Mouse (Mus musculus) thymus, adult 2 months (tissue): ENCODE data around the gene Ric1. TPM values are rescaled to one million over a fixed set of nuclear protein-coding genes. Genes with fewer than 3 reads are reported as not detected.
"Not testable (repeated sequence)": the region's sequence is repeated elsewhere in the genome, so short reads cannot be mapped to it uniquely, and the experiment has no call there.

Source experiments
- DNase-seq: peaks from one replicate; pipeline ENCODE4 v3.0.0; 2021
- H3K27ac ChIP-seq: fragments of 200-500 bp; 2 replicates; pipeline ENCODE4 v1.5.1; 2012; ENCODE audit warnings: low read length, control low read depth; ENCODE audit not compliant: control insufficient read depth, insufficient read depth
- H3K27me3 ChIP-seq: fragments of 200-500 bp; 2 replicates; pipeline ENCODE4 v1.6.1; 2012; ENCODE audit warnings: mild to moderate bottlenecking, low read length, moderate library complexity, mixed read lengths; ENCODE audit not compliant: control insufficient read depth, insufficient read depth
- H3K36me3 ChIP-seq: fragments of 200-500 bp; 2 replicates; pipeline ENCODE4 v1.6.1; 2012; ENCODE audit warnings: mild to moderate bottlenecking, low read length, moderate library complexity; ENCODE audit not compliant: control insufficient read depth, insufficient read depth
- H3K4me1 ChIP-seq: fragments of 200-500 bp; replicated peaks from 2 replicates; pipeline ENCODE4 v1.6.1; 2012; ENCODE audit warnings: low read length; ENCODE audit not compliant: control insufficient read depth, insufficient read depth
- H3K4me3 ChIP-seq: fragments of 200-500 bp; 2 replicates; pipeline ENCODE4 v1.5.1; 2012; ENCODE audit warnings: mild to moderate bottlenecking, low read length, control low read depth, moderate library complexity; ENCODE audit not compliant: control insufficient read depth, insufficient read depth
- CTCF ChIP-seq: fragments of 200-500 bp; IDR thresholded peaks from 2 replicates; pipeline ENCODE4 v1.5.1; 2012; ENCODE audit warnings: mild to moderate bottlenecking, control low read depth, low read length, moderate library complexity, borderline replicate concordance; ENCODE audit not compliant: control insufficient read depth, poor library complexity, insufficient read depth; ENCODE audit errors: extremely low read depth
- POLR2A ChIP-seq: fragments of 200-500 bp; IDR thresholded peaks from 2 replicates; pipeline ENCODE4 v1.6.1; 2012; ENCODE audit warnings: mild to moderate bottlenecking, low read length, control low read depth, moderate library complexity; ENCODE audit not compliant: control insufficient read depth, poor library complexity, insufficient read depth; ENCODE audit errors: extremely low read depth
- WGBS: fragments of 180-500 bp; shearing (Covaris S2); methylation state at CpG from one replicate; pipeline ENCODE4 v1.1.7; 2018; 5-methylcytosine and 5-hydroxymethylcytosine counted together
- polyA plus RNA-seq: library from polyadenylated mRNA; depleted of rRNA; stranded (reverse); fragments of >200 nt; gene quantifications from 2 replicates; pipeline ENCODE4 v1.2.3, GENCODE M21; 2012

The Ric1 gene
- polyA plus RNA-seq, 1 experiment = 19.4 TPM

DNA sequence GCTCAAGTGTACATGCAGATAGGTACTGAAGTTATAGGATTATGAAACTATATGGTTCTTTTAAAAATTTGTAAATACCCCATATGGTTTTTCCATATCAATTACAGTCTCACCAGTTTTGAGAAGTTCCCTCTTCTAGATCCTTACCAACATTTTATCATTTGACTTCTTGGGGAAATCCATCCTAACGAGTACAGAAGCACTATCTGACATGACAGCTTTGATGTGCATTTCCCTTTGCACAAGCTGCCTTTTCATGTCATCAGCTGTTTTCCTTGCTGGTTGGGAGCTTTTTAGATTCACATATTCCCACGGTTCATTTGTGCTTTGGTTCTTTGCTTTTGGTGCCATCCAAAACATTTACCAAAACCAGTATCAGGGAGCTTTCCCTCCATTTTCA lies 6.5 kb downstream of the Ric1 start:
- 49% methylated on average over 2 of the region's 2 CpGs for WGBS
- no peak overlapping the region for H3K4me3 ChIP-seq
- H3K27ac ChIP-seq = no peak overlapping the region
- no peak for DNase-seq
- H3K27me3 ChIP-seq = no peaks in the 10 kb centered on the region
- no peak for TF ChIP-seq CTCF
- TF ChIP-seq POLR2A = no peak
- no peaks in the 10 kb centered on the region for H3K4me1 ChIP-seq
- H3K36me3 ChIP-seq = peaks cover 4% of the 10 kb centered on the region; the same call in 1 of the 2 replicates

DNA sequence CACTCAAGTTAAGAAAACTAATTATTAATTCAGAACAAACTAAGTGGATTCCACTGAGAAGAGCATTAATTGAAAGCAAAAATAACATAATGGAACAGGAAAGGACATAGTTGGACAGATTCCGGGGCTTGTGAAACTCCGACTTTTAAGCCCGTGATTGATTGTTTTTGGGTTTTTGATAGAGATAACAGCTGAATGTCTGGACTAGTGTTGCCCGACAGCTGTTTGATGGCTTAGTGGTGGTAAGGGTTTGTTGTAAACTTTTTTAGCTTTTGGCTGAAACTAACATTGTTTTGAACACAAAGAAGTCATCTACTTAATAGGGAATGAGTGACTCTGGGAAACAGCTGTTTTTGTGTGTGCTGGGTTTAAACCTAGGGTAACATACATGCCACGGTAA lies 11.9 kb downstream of the Ric1 start:
- TF ChIP-seq POLR2A (no peak), CTCF (no peak)

DNA sequence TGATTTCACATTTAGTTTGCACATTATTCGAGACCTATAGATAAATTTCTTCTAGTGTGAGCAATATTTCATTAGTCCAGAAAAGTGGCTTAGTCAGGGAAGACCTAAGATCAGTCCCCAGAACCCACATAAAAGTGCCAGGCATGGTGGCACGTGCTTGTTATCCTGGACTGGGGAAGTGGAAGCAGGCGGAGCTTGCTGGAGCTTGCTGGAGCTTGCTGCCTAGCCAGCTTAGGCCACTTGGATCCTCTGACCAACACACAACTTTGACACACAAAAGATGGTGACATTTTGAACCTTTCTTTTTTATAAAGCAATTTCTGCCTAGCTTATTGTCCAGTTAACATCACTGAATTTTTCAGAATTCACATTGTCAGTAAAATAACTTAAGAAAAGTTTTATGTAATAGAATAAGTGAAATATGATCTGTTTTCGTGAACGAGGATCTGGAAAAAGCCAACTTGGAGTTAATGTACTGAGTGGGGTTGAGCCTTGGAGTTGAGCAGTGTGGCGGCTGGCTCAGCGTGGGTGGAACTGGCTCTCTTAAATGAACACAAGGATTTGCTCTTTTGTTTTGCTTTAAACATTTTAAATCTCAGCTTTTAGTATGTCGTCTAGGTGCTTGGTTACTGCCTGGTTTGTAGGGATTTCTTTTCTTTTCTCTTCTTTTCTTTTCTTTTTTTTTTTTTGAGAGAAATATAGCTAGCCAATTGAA lies 20.3 kb downstream of the Ric1 start:
- no peaks in the 10 kb centered on the region for H3K27me3 ChIP-seq
- WGBS = 91% methylated on average over 8 of the region's 8 CpGs
- no peak for TF ChIP-seq POLR2A

More for the DNA sequence above, 11.9 kb downstream of the Ric1 start:
- Histone ChIP-seq H3K27me3 (no peaks in the 10 kb centered on the region), H3K4me3 (no peak overlapping the region), H3K36me3 (peaks cover 23% of the 10 kb centered on the region; the same call in 1 of the 2 replicates), H3K27ac (no peak overlapping the region), H3K4me1 (no peaks in the 10 kb centered on the region)
- 97% methylated on average over 5 of the region's 5 CpGs for WGBS
- no peak for DNase-seq

DNA sequence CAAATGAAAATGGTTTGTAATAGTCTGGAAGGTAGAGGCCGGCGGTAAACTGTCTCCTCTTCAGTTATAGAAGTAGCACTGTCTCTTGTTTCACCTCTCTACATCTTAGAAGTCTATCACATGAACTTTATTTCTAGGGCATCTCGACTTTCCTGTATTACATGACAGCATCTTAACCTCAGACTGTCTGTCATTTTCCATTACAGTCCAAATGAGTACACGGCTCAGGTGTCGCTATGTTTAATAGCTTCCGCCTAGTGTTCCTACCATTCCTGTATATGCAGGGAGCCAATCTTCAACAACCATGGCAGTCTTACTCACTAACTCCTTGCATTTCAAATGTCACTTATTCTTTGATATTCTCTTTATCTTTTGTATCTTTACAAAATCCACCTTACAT lies 21.9 kb downstream of the Ric1 start:
- WGBS = 96% methylated on average over 6 of the region's 6 CpGs
- no peak for DNase-seq
- no peak for TF ChIP-seq CTCF
- no peak for TF ChIP-seq POLR2A

More for the DNA sequence above, 20.3 kb downstream of the Ric1 start:
- Histone ChIP-seq H3K36me3 (no peaks in the 10 kb centered on the region), H3K4me1 (no peaks in the 10 kb centered on the region), H3K27ac (no peak overlapping the region), H3K4me3 (no peak overlapping the region)
- DNase-seq = no peak

DNA sequence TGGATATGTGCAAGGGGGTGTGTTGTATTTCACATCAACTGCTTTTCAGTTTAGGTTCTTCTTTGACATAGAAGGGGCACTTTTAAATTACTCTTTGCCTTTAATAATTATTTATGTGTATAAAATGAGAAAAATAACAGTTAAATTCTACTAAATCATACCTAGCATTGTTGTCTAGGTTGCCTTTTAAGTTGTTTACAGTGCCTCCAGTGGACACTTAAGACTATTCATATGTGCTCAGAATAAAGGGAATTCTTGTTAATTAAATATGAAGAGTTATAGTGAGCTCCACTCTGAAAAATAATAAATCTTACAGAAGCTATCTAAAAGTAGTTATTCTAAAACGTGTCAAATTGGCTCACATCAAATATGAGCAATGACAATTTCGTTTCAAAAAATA lies 28.5 kb downstream of the Ric1 start:
- H3K36me3 ChIP-seq = no peaks in the 10 kb centered on the region
- DNase-seq = no peak
- H3K4me1 ChIP-seq = no peaks in the 10 kb centered on the region
- TF ChIP-seq CTCF = no peak
- no peak for TF ChIP-seq POLR2A
- H3K27ac ChIP-seq = no peak overlapping the region
- H3K27me3 ChIP-seq = no peaks in the 10 kb centered on the region
- 97% methylated on average over 2 of the region's 2 CpGs for WGBS
- no peak overlapping the region for H3K4me3 ChIP-seq

More for the DNA sequence above, 21.9 kb downstream of the Ric1 start:
- no peak overlapping the region for H3K27ac ChIP-seq
- no peak overlapping the region for H3K4me3 ChIP-seq
- H3K27me3 ChIP-seq = no peaks in the 10 kb centered on the region
- no peaks in the 10 kb centered on the region for H3K36me3 ChIP-seq
- H3K4me1 ChIP-seq = no peaks in the 10 kb centered on the region

DNA sequence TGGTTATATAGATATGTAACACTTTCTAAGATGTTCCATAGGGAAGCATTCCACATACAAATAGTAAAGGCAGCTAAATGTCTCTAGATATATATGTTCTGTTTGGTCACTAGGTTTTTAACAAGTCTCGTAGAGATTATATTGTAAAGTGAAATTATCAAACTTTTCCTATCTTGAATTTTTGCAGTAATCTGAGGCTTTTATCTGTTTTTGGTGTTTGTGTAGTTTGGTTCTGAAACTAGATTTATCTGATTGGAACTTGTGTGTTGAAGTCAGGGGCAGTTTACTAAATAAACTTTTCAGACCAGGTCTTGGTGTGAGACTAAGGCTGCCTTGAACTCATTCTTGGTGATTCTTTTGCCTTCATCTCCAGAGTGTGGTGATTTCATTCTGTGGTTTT lies 29.0 kb downstream of the Ric1 start:
- Histone ChIP-seq H3K27ac (no peak overlapping the region), H3K27me3 (no peaks in the 10 kb centered on the region), H3K4me1 (no peaks in the 10 kb centered on the region), H3K36me3 (no peaks in the 10 kb centered on the region), H3K4me3 (no peak overlapping the region)
- TF ChIP-seq POLR2A = no peak
- TF ChIP-seq CTCF = no peak
- DNase-seq = no peak
- 94% methylated on average over 1 of the region's 1 CpGs for WGBS

DNA sequence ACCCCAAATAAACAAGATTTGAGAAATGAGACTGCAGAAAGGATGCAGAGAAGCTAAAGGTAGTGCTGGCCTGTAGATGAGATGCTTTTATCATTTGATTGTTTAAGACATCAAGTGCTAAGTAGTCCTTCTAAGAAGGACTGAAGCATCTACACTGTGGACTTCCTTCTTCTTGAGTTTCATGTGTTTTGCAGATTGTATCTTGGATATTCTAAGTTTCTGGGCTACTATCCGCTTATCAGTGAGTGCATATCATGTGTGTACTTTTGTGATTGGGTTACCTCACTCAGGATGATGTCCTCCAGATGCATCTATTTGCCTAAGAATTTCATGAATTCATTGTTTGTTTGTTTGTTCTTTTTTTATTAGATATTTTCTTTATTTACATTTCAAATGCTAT lies 29.9 kb downstream of the Ric1 start:
- H3K36me3 ChIP-seq, H3K27ac ChIP-seq, H3K4me3 ChIP-seq, DNase-seq, H3K4me1 ChIP-seq, H3K27me3 ChIP-seq: not testable (repeated sequence)
- WGBS = 96% methylated on average over 1 of the region's 1 CpGs

DNA sequence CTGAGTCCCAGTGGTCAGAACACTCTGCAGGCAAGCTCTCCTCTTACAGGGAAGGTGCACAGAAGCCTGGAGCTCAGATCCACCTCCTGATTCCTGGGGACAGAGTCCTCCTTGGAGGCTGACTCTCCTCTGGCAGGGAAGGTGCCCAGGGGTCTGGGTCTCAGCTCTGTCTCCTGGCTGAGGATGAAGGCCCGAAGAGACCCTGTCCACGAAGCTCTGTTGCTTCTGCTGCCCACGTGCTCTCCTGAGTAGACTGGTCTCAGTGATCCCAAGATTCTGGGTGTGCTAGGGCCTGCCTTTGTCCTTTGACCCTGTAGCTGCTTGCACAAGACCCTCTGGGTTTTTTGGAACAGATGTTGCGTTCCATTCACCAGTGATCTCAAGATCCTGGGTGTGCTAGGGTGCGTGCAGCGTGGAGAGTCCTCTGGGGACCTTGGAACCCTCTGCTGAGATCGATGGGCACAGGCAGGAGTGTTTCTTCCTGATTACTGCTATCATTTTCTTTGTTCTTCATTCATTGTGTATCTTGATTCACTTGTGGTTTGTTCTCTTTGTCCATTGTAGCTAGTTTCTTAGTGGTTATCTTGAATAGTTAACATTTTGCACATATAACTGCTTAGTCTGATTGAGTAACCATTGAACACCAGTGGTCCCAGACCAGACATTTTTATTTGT lies 35.2 kb downstream of the Ric1 start:
- not testable (repeated sequence) for DNase-seq, H3K36me3 ChIP-seq, H3K4me3 ChIP-seq, H3K4me1 ChIP-seq, H3K27ac ChIP-seq, H3K27me3 ChIP-seq
- WGBS = 96% methylated on average over 7 of the region's 7 CpGs
